Mouse (Mus musculus) C2C12 (cell line): ENCODE results near the gene Etfa. TPM values are rescaled to one million over a fixed set of nuclear protein-coding genes. Genes with fewer than 3 reads are reported as not detected.

Source experiments
- H3K27me3 ChIP-seq: one replicate; pipeline ENCODE4 v1.6.1; 2011; ENCODE audit not compliant: control insufficient read depth, insufficient read depth, insufficient read length
- H3K36me3 ChIP-seq: one replicate; pipeline ENCODE4 v1.6.1; 2011; ENCODE audit not compliant: control insufficient read depth, insufficient read depth
- H3K4me3 ChIP-seq: one replicate; pipeline ENCODE4 v1.5.1; 2011; ENCODE audit warnings: mild to moderate bottlenecking, control low read depth; ENCODE audit not compliant: poor library complexity, insufficient read depth, severe bottlenecking
- H3K79me2 ChIP-seq: one replicate; pipeline ENCODE4 v1.6.1; 2011; ENCODE audit not compliant: control insufficient read depth, insufficient read depth
- H3K79me3 ChIP-seq: one replicate; pipeline ENCODE4 v1.6.1; 2011; ENCODE audit warnings: low read depth, control low read depth
- H3ac ChIP-seq: one replicate; pipeline ENCODE3; 2011; ENCODE audit warnings: low read depth; ENCODE audit not compliant: control insufficient read depth, insufficient read length
- CEBPB ChIP-seq: IDR thresholded peaks from one replicate; pipeline ENCODE4 v1.6.1; 2011; ENCODE audit warnings: low read depth, mild to moderate bottlenecking, control low read depth, moderate library complexity
- CTCF ChIP-seq: IDR thresholded peaks from one replicate; pipeline ENCODE4 v1.5.1; 2011; ENCODE audit not compliant: control insufficient read depth, insufficient read depth, insufficient read length
- FOSL1 ChIP-seq: IDR thresholded peaks from one replicate; pipeline ENCODE4 v1.8.0; 2011; ENCODE audit warnings: mild to moderate bottlenecking, low read length; ENCODE audit not compliant: poor library complexity, insufficient read depth, severe bottlenecking
- MAX ChIP-seq: IDR thresholded peaks from one replicate; pipeline ENCODE4 v1.6.1; 2011; ENCODE audit warnings: mild to moderate bottlenecking, control low read depth
- MYOD1 ChIP-seq: IDR thresholded peaks from one replicate; pipeline ENCODE4 v1.6.1; 2011; ENCODE audit warnings: low read depth; ENCODE audit not compliant: control insufficient read depth, insufficient read length
- MYOG ChIP-seq: IDR thresholded peaks from one replicate; pipeline ENCODE4 v1.6.1; 2011; ENCODE audit not compliant: control insufficient read depth, insufficient read length; ENCODE audit errors: extremely low read depth
- USF1 ChIP-seq: IDR thresholded peaks from one replicate; pipeline ENCODE4 v1.6.1; 2011; ENCODE audit warnings: low read depth, mild to moderate bottlenecking, control low read depth, moderate library complexity
- polyA plus RNA-seq: library from polyadenylated mRNA; unstranded; fragments of >200 nt; fragmentation: generic; extraction: Trizol; gene quantifications from one replicate; pipeline ENCODE4 v1.2.1, GENCODE M21; 2012; ENCODE audit warnings: missing spikeins

Gene Etfa
- polyA plus RNA-seq, 1 experiment, result 87.7 TPM

DNA sequence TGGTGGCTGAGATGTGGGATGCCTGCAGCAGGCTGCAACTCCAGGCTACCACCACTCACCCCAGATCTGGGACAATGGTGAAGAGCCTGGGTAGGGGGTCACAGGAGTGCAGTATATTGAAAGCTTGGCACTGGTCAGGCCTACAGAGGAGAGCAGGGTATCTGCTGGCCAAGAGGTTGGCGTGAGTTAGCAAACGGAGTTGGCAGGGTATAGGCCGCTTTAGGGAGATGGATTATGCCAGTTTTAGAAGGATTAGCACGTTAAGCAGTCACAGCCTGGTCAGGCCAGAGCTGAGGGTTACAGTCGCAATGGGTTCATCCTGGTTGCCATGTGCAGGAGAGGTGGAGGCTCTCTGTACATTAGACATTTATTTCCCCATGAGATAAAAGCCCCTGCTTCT lies 78.2 kb downstream of the Etfa start:
- H3ac ChIP-seq, result no peak overlapping the region
- peaks cover 22% of the 10 kb centered on the region for H3K27me3 ChIP-seq
- no peak overlapping the region for H3K4me3 ChIP-seq
- H3K79me2 ChIP-seq, result no peaks in the 10 kb centered on the region
- no peak for TF ChIP-seq CEBPB
- TF ChIP-seq FOSL1, result no peak
- TF ChIP-seq MYOD1, result no peak
- TF ChIP-seq USF1, result no peak
- no peak for TF ChIP-seq CTCF
- no peak for TF ChIP-seq MAX
- no peaks in the 10 kb centered on the region for H3K79me3 ChIP-seq
- no peaks in the 10 kb centered on the region for H3K36me3 ChIP-seq

DNA sequence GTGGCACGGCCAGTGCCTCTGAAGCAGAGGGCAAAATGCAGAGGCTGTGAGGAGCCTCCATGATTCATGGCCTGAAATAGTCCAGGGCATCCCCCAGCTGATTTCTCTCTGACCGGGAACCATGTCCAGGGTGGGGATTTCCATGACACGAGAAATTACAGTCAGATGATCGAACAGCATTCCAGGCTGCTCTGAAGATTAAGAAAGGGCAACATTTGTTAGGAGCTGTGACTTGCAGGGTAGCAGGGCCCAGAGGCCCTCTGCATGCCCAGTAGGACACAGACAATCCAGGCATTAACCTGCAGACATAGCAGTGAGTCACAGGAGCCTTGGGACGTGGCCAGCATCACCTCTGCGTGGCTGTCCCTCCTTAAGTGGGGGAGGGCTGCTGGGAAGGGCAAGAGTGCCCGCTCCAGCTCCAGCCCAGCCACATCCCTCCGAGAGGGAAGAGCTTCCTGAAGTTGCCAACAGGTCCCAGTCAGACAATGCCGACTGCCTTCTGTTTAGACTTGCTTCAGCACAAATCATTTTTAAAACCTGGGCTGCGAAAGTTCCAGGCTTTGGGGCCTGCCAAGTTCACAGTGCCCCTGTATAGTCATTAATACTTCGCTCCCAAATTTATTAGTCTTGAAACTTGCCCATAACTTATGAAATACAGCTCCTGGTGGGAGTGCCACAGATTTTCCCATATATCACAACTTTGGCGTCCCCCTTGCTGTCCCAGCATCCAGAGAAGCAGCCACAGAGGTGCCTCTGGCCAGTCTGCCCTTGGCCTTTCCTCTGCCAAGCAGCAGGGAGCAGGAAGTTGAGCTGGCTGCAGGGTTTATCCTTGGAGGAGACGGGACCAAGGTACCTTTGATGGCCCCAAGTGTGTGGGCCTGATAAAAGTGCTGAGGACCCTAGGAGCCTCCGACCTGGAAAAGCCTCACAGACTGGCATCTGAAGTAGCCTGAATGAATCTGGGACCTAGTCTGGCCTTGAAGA lies 79.4 kb downstream of the Etfa start:
- no peaks in the 10 kb centered on the region for H3K79me3 ChIP-seq
- H3K79me2 ChIP-seq, result no peaks in the 10 kb centered on the region
- TF ChIP-seq MYOG (no peak), MAX (no peak), USF1 (no peak), MYOD1 (no peak), CEBPB (no peak), CTCF (no peak), FOSL1 (no peak)
- H3ac ChIP-seq, result no peak overlapping the region
- H3K27me3 ChIP-seq, result peaks cover 17% of the 10 kb centered on the region
- no peaks in the 10 kb centered on the region for H3K36me3 ChIP-seq
- H3K4me3 ChIP-seq, result no peak overlapping the region

GRCm38 (mm10) chr9:55430133-55430532 lies 81.9 kb downstream of the Etfa start:
- Histone ChIP-seq H3K27me3 (peaks cover 17% of the 10 kb centered on the region), H3K79me3 (no peaks in the 10 kb centered on the region), H3K4me3 (no peak overlapping the region), H3ac (no peak overlapping the region), H3K36me3 (no peaks in the 10 kb centered on the region), H3K79me2 (no peaks in the 10 kb centered on the region)
- no peak for TF ChIP-seq USF1
- TF ChIP-seq MYOD1, result no peak
- TF ChIP-seq CEBPB, result no peak
- no peak for TF ChIP-seq MYOG
- no peak for TF ChIP-seq FOSL1
- no peak for TF ChIP-seq CTCF
- no peak for TF ChIP-seq MAX

- Histone ChIP-seq H3ac (no peak overlapping the region), H3K79me3 (no peaks in the 10 kb centered on the region), H3K79me2 (no peaks in the 10 kb centered on the region), H3K27me3 (peaks cover 17% of the 10 kb centered on the region), H3K36me3 (no peaks in the 10 kb centered on the region), H3K4me3 (no peak overlapping the region)
- TF ChIP-seq USF1, result no peak
- TF ChIP-seq CTCF, result peak; percentile 73
- no peak for TF ChIP-seq MYOD1
- no peak for TF ChIP-seq FOSL1
- TF ChIP-seq CEBPB, result no peak
- TF ChIP-seq MAX, result no peak
- no peak for TF ChIP-seq MYOG
These were observed 82.6 kb downstream of the Etfa start for GRCm38 (mm10) chr9:55429242-55429975.

DNA sequence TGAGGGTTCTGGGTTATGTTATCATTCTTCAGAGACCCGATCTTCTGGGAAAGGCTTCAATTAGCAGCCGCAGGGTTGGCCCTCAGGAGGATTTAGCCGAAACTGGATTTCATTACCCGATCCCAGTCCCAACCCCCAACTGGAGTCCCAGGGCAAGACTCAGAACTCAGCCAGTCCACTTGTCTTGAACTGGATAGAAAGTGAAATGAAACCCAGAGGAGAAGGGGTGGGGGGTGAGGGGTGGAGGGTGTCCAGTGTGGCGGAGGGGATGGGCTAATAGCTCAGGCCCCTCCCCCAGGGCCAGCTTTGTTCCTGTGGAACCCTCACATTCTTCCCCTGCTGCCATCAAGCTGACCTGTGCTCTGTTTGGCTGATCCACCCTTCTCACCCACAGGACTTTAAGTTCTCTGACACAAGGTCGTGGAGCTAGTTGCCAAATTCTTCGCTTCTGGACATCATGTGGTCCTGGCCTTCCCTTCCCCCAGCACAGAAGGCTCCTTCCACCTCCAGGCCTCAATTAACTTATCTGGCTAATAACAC lies 86.7 kb downstream of the Etfa start:
- Histone ChIP-seq H3ac (no peak overlapping the region), H3K36me3 (no peaks in the 10 kb centered on the region), H3K27me3 (peaks cover 5% of the 10 kb centered on the region), H3K4me3 (no peak overlapping the region), H3K79me2 (no peaks in the 10 kb centered on the region), H3K79me3 (no peaks in the 10 kb centered on the region)
- TF ChIP-seq MYOD1, result no peak
- no peak for TF ChIP-seq USF1
- TF ChIP-seq CTCF, result no peak
- TF ChIP-seq MYOG, result no peak
